Mouse (Mus musculus) liver, embryonic 11.5 days (tissue): ENCODE measurements around the gene Acp4. TPM values are rescaled to one million over a fixed set of nuclear protein-coding genes. Genes with fewer than 3 reads are reported as not detected.

Experiments
- ATAC-seq: fragments of 200-750 bp; cut with Nextera tagmentation; replicated peaks from 2 replicates; pipeline ENCODE4 v1.8.0; 2017; ENCODE audit warnings: moderate number of reproducible peaks, mild to moderate bottlenecking, moderate TSS enrichment, moderate library complexity; ENCODE audit not compliant: low FRiP score
- DNase-seq: peaks from one replicate; pipeline ENCODE4 v3.0.0-alpha.2; 2017; ENCODE audit warnings: low spot score
- H3K27ac ChIP-seq: fragments of 300-500 bp; sonication (generic); 2 replicates; pipeline ENCODE4 v1.5.1; 2014; ENCODE audit warnings: mild to moderate bottlenecking, low read depth, low read length, control low read depth
- H3K27me3 ChIP-seq: fragments of 300-500 bp; sonication (generic); replicated peaks from 2 replicates; pipeline ENCODE4 v1.6.1; 2014; ENCODE audit warnings: low read length, mixed read lengths; ENCODE audit not compliant: control insufficient read depth, insufficient read depth
- H3K36me3 ChIP-seq: fragments of 300-500 bp; sonication (generic); 2 replicates; pipeline ENCODE4 v1.6.1; 2014; ENCODE audit warnings: mild to moderate bottlenecking, low read length, moderate library complexity, mixed read lengths; ENCODE audit not compliant: control insufficient read depth, insufficient read depth
- H3K4me1 ChIP-seq: fragments of 300-500 bp; sonication (generic); replicated peaks from 2 replicates; pipeline ENCODE4 v1.6.1; 2014; ENCODE audit warnings: low read length, mixed read lengths; ENCODE audit not compliant: control insufficient read depth, insufficient read depth
- H3K4me2 ChIP-seq: fragments of 300-500 bp; sonication (generic); 2 replicates; pipeline ENCODE4 v1.6.1; 2014; ENCODE audit warnings: mild to moderate bottlenecking, control low read depth, moderate library complexity
- H3K4me3 ChIP-seq: fragments of 300-500 bp; sonication (generic); 2 replicates; pipeline ENCODE4 v1.5.1; 2014; ENCODE audit warnings: low read depth, low read length, control low read depth
- H3K9ac ChIP-seq: fragments of 300-500 bp; sonication (generic); 2 replicates; pipeline ENCODE4 v1.6.1; 2014; ENCODE audit warnings: low read depth, low read length, control low read depth
- H3K9me3 ChIP-seq: fragments of 300-500 bp; sonication (generic); 2 replicates; pipeline ENCODE4 v1.6.1; 2016; ENCODE audit warnings: low read length, inconsistent platforms, mixed read lengths; ENCODE audit not compliant: control insufficient read depth
- WGBS: fragments of 180-500 bp; shearing (Covaris S2); extraction: QIAGEN DNeasy Blood & Tissue Kit; methylation state at CpG from one replicate; pipeline ENCODE4 v1.1.7; 2014; 5-methylcytosine and 5-hydroxymethylcytosine counted together
- polyA plus RNA-seq: library from polyadenylated mRNA; unstranded; fragments of >200 nt; fragmentation: Nextera tagmentation; extraction: Ambion mirVana; gene quantifications from 2 replicates; pipeline ENCODE4 v1.2.1, GENCODE M21; 2014

Gene Acp4
- polyA plus RNA-seq, 1 experiment from 2014 or later, result not detected

- no peak overlapping the region for H3K4me3 ChIP-seq
- WGBS, result 66% methylated on average over 4 of the region's 4 CpGs
- H3K4me2 ChIP-seq, result no peak overlapping the region
- H3K27ac ChIP-seq, result no peak overlapping the region
- H3K9me3 ChIP-seq, result no peaks in the 10 kb centered on the region
- ATAC-seq (no peak), DNase-seq (no peak)
- H3K36me3 ChIP-seq, result no peaks in the 10 kb centered on the region
- H3K9ac ChIP-seq, result no peak overlapping the region
- no peaks in the 10 kb centered on the region for H3K4me1 ChIP-seq
- H3K27me3 ChIP-seq, result no peaks in the 10 kb centered on the region
Measured at GRCm38 (mm10) chr7:44290986-44291385, 33.8 kb upstream of the Acp4 start.

DNA sequence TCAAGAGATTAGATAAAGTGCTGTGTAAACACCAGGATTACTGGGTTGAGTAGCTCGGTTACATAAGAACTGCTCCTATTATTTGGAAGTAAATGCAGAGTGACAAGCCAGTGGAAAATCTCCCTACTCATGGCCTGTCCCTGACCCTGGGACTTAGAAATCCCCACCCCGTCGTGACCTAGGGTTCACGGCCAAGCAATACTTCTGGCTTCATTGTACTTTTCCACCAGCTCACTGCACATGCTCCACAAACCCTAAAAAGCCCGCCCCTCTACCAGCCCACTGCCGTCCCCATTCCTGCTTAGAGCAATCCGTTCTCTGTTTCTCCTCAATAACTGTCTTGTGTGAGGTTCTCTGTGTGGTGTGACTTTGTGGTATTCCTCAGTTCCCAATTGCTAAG is 30.6 kb upstream of the Acp4 start:
- DNase-seq (no peak), ATAC-seq (no peak)
- Histone ChIP-seq H3K36me3 (no peaks in the 10 kb centered on the region), H3K27ac (no peak overlapping the region), H3K4me2 (no peak overlapping the region), H3K9me3 (no peaks in the 10 kb centered on the region), H3K27me3 (no peaks in the 10 kb centered on the region), H3K4me1 (no peaks in the 10 kb centered on the region), H3K9ac (no peak overlapping the region), H3K4me3 (no peak overlapping the region)
- 58% methylated on average over 7 of the region's 7 CpGs for WGBS

DNA sequence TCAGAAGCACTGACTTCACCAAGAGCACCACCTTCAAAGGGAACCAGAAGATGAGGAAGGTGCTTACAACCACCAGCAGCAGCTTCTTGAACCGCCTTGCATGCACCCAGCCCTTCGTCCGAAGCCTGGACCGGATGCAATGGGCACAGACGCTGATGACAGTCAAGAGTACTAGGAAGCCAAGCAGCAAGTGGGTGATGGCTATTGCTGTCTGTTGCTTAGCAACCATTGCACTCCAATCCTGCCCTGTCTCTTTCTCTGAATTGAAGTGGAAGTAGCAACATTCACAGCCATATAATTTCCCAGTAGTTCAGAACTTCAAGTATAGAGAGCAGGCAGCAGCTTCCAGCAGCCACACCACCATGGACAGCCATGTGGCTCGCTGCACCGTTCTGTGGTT is 24.4 kb upstream of the Acp4 start:
- DNase-seq, result no peak
- Histone ChIP-seq H3K27ac (no peak overlapping the region), H3K9ac (no peak overlapping the region), H3K9me3 (0 out of 2 replicates have a peak, but pooled peaks cover 4% of the 10 kb centered on the region), H3K36me3 (no peaks in the 10 kb centered on the region), H3K4me2 (no peak overlapping the region), H3K27me3 (no peaks in the 10 kb centered on the region; the same call in 1 of the 2 replicates), H3K4me3 (no peak overlapping the region), H3K4me1 (no peaks in the 10 kb centered on the region)
- 82% methylated on average over 7 of the region's 7 CpGs for WGBS
- ATAC-seq, result no peak

- DNase-seq (no peak), ATAC-seq (no peak)
- Histone ChIP-seq H3K4me2 (no peak overlapping the region), H3K9me3 (0 out of 2 replicates have a peak, but pooled peaks cover 4% of the 10 kb centered on the region), H3K9ac (no peak overlapping the region), H3K4me3 (no peak overlapping the region), H3K27ac (no peak overlapping the region), H3K27me3 (no peaks in the 10 kb centered on the region; the same call in 1 of the 2 replicates), H3K36me3 (no peaks in the 10 kb centered on the region), H3K4me1 (no peaks in the 10 kb centered on the region)
- WGBS, result 43% methylated on average over 1 of the region's 1 CpGs
Measured at GRCm38 (mm10) chr7:44280959-44281358, 23.8 kb upstream of the Acp4 start.

GRCm38 (mm10) chr7:44277250-44277622 is 20.1 kb upstream of the Acp4 start:
- WGBS, result 46% methylated on average over 2 of the region's 2 CpGs
- H3K4me1 ChIP-seq, result no peaks in the 10 kb centered on the region
- DNase-seq (no peak), ATAC-seq (no peak)
- H3K4me2 ChIP-seq, result no peak overlapping the region
- no peaks in the 10 kb centered on the region for H3K36me3 ChIP-seq
- no peak overlapping the region for H3K4me3 ChIP-seq
- H3K9me3 ChIP-seq, result 0 out of 2 replicates have a peak, but pooled peaks cover 4% of the 10 kb centered on the region
- H3K9ac ChIP-seq, result no peak overlapping the region
- H3K27me3 ChIP-seq, result peaks cover 12% of the 10 kb centered on the region
- H3K27ac ChIP-seq, result no peak overlapping the region

DNA sequence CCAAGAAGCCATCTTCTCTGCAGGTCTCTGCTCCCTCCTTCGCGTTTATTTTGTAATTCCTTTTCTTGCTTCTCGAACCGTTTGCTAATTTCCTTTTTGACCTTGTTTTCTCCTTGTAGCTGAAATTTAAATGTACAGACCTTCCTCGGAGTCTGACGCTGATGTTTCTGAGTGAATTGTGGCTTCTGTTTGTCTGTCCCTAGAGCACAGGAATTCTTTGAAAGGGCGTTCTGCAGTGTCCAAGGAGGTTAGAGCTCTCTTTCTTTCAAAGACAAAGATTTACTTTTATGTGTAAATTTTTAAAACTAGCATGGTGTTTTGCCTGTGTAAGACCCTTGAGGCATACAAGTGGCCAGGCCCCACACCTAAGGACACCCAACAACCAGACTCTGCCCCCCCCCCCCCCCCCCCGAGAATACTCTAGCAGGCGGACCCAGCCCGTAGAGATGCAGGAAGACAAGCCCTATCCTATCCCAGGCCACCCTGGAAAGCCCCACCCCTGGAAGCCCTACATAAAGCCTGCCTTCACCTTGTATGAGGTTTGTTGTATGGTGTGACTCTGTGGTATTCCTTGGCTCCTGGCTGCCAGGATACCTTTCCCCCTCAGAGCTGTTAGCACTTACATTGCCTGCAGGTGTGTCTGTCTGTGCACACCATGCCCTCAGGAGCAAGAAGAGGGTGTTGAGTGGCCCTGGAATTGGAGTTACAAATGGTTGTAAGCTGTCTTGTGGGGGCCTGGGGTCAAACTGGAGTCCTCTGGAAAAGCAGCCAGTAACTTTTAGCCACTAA is 19.5 kb upstream of the Acp4 start:
- no peak for DNase-seq
- Histone ChIP-seq H3K36me3 (no peaks in the 10 kb centered on the region), H3K9ac (no peak overlapping the region), H3K9me3 (0 out of 2 replicates have a peak, but pooled peaks cover 4% of the 10 kb centered on the region), H3K27ac (no peak overlapping the region), H3K4me1 (no peaks in the 10 kb centered on the region), H3K4me3 (no peak overlapping the region), H3K4me2 (no peak overlapping the region), H3K27me3 (peaks cover 12% of the 10 kb centered on the region)
- ATAC-seq, result no peak
- WGBS, result 64% methylated on average over 10 of the region's 10 CpGs

GRCm38 (mm10) chr7:44275546-44275945 is 18.4 kb upstream of the Acp4 start:
- DNase-seq (no peak), ATAC-seq (no peak)
- H3K27me3 ChIP-seq, result peaks cover 12% of the 10 kb centered on the region
- 65% methylated on average over 3 of the region's 3 CpGs for WGBS
- no peak overlapping the region for H3K4me3 ChIP-seq
- H3K9ac ChIP-seq, result no peak overlapping the region
- H3K4me1 ChIP-seq, result no peaks in the 10 kb centered on the region
- 0 out of 2 replicates have a peak, but pooled peaks cover 4% of the 10 kb centered on the region for H3K9me3 ChIP-seq
- no peaks in the 10 kb centered on the region for H3K36me3 ChIP-seq
- no peak overlapping the region for H3K27ac ChIP-seq
- no peak overlapping the region for H3K4me2 ChIP-seq

DNA sequence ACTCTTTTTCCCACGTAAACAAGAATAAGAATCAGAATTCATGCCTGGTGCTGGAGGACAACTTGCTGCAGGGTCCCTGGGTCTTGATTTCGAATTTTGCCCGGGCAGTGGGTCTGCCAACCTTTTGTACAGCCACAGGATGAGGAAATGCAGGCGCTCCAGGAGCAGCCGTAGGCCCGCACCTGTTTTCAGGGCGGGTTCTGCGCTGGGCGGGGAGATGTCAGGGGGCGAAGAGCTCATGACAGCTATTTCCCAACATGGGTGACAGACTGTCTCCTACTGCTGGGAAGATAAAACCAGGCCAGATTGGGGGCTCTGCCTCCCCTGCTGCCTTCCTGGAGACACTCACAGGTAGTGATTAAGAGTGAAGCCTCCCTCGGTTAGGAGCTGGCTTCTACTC is 16.9 kb upstream of the Acp4 start:
- Histone ChIP-seq H3K27ac (no peak overlapping the region), H3K4me2 (no peak overlapping the region), H3K9me3 (0 out of 2 replicates have a peak, but pooled peaks cover 4% of the 10 kb centered on the region), H3K27me3 (peaks cover 12% of the 10 kb centered on the region), H3K4me3 (no peak overlapping the region), H3K36me3 (no peaks in the 10 kb centered on the region), H3K9ac (no peak overlapping the region), H3K4me1 (no peaks in the 10 kb centered on the region)
- DNase-seq (no peak), ATAC-seq (no peak)
- 37% methylated on average over 11 of the region's 11 CpGs for WGBS

- peaks cover 13% of the 10 kb centered on the region for H3K27me3 ChIP-seq
Measured at GRCm38 (mm10) chr7:44273446-44273845, 16.3 kb upstream of the Acp4 start.

More at GRCm38 (mm10) chr7:44273446-44273845, 16.3 kb upstream of the Acp4 start:
- Histone ChIP-seq H3K9me3 (0 out of 2 replicates have a peak, but pooled peaks cover 4% of the 10 kb centered on the region), H3K27ac (no peak overlapping the region), H3K4me1 (no peaks in the 10 kb centered on the region), H3K4me2 (no peak overlapping the region), H3K9ac (no peak overlapping the region), H3K4me3 (no peak overlapping the region), H3K36me3 (no peaks in the 10 kb centered on the region)
- 65% methylated on average over 7 of the region's 7 CpGs for WGBS
- DNase-seq, result no peak
- ATAC-seq, result no peak
